Mouse (Mus musculus) thymus, postnatal 14 days (tissue): Measurements from ENCODE around the gene Rap1a.

ENCODE experiments used
- DNase-seq: peaks from one replicate; pipeline ENCODE4 v3.0.0; 2021

The Rap1a gene

DNA sequence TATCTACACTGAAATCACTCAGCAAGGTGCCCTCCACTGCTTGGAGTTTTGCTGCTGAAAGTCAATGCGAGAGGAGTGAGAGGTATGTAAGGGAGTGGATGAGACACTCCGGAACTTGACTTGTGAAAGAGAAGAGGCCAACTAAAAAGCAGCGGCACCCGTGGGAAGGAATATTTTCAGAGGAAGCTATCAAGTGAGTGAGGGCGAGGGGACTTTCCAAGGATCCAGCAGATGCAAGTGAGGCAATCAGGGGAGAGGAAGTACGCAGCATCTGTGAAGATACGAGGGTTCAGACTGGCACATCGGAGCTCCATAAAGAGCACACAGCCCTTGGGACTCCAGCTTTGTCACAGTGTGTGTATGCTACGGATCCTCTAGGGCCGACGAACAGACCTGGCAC lies 2.5 kb upstream of the Rap1a start:
- no peak for DNase-seq

DNA sequence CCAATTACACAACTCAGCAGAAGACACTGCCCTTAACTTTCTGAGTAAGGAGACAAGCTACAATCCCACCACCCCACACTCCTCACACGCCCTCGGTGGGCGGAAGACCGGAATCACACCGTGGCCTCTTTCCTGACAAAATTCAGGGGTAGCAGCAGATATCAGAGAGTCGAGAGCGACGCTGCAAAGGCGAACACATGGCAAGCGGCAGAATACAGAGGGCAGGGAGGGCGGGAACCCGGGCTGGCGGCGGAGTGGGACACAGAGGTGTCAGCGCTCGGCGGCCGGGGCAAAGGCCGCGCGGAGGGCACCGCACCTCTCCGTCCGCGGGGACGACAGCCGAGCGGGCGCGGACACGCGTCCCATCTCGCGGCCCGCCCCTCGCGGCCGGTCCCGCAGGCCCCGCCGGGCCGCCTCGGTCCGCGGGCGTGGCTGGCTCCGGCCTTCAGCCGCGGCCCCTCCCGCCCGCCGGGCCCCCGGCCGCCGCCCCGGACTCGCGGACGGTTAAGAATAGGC lies 403 bp downstream of the Rap1a start:
- DNase-seq: peak; percentile 67

DNA sequence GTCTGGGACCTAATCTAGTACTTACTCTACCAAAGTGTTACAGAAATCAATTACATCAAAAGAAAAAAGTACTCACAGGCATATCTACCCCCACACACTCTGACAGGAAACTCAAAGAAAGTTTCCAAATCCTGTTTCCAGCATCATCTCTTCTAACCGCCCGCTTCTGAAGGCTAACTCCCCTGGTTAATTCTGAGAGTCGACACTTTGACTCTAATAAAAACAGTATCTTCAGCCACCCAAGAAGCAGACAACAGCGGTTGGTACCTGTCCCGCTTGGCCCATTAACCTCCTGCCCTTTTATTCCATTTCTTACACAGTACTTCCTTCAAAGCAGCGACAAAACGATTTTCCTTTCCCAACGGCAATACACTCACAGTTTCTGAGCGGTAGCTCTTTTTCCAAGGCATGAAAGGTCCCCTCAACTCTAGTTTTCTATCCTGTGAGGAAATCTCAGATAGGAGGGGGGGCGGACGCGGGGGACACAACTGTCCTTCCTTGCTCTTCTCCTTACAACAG lies 921 bp downstream of the Rap1a start:
- peak; percentile 45 for DNase-seq

DNA sequence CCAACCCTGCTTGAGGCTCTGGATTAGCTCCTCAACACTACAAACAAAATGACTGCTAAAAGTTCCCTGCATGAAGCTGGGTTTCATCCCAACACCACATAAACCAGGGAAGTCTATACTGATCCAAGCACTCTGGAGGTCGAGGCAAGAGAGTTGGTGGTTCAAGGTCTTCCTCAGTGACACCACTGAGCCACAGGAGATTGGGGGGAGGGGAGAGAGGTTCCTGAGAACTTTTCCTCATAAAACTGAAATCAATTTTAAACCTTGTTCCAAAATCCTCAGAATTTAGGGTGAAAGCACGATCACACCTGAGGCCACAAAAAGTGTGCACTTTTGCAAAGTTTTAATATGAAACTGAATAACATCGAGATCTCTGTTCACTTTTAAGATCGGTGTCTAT lies 1.8 kb downstream of the Rap1a start:
- no peak for DNase-seq

DNA sequence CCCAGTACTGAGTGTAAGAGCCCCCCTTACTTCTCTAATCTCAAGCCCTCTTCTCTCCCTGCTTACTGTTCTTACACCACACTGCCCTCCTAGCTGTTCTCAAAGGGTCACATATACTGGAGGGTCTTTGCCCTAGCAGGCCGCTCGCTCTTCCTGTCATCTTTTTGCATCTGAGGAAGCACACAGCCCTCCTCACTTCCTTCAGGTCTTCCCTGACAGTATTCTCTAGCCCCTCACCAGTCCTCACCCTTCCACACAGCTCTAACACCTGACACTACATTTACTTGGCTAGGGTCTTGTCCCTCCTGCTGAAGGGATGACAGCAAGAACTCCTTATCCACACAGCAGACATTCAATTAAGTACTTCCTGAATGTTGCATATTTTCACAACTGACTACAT lies 2.4 kb downstream of the Rap1a start:
- peak; percentile 30 for DNase-seq

DNA sequence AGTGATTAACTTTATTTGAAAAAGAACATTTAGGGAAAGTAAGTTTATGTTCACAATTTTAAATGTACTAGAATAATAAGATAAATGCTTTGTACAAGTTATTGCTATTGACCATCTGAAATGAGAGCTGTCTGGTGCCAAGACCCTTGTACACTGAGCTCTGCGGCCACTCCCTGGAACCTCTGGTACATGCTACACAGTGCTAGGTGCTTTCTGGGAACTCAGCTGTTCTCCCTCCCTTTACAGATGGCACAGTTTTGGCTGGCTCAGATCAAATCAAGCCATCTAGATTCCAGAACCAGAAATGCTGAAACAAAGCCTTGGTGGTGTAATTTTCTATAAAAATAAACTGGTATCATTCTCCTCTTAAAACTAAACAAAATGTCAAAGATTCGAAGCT lies 3.7 kb downstream of the Rap1a start:
- DNase-seq: no peak

DNA sequence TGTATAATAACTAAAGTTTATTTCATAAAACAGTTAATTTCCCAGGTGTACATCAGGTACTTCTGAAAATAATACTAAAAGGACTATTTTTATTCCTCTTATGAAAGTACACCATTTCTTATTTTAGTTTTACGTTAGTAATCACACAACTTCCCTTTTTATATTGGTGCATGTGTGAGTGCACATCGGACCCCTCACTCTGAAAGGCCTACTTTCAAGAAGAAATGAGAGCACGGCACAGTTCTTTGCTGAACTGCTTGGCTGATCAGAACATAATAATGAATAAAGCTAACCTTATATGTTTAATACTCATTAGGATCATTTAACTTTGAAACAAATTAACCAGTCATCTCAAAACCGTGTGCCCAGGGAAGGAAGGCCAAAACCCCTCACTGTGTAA lies 4.4 kb downstream of the Rap1a start:
- DNase-seq: no peak

DNA sequence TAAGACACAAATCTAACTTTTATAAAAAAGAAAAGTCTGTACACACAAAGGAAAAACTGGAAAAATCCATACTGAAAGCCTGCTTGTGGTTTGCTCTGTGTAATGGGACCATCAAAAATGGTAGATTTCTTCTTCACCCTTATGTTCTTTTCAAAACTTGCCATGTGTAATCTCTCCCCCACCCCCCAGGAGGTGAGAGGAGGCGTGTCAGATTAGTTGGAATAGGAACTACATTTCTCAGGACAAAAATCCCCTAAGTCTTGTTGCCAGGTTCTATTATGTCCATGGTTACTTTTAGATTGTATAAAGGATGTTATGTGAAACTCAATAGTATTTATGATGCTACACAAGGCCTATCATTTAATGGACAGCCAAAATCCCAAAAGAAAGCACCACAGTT lies 6.8 kb downstream of the Rap1a start:
- no peak for DNase-seq

DNA sequence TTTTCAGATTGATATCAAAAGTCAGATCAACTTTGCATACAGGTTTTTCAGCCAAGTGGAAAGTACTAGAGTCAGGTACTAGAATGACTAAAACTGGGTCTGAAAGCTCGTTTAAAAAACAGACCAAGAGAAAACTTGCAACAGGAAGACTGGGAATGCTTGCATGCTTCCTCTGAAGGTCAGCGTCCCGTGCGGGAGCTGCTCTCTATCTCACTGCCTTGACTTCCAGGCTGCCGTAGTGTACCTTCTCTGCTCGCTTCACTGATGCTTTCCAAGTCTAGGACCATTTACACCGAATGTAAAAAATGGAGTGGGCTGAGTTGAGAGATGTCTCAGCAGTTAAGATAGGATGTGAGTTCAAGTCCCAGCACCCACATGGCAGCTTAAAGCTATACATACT lies 8.8 kb downstream of the Rap1a start:
- no peak for DNase-seq

DNA sequence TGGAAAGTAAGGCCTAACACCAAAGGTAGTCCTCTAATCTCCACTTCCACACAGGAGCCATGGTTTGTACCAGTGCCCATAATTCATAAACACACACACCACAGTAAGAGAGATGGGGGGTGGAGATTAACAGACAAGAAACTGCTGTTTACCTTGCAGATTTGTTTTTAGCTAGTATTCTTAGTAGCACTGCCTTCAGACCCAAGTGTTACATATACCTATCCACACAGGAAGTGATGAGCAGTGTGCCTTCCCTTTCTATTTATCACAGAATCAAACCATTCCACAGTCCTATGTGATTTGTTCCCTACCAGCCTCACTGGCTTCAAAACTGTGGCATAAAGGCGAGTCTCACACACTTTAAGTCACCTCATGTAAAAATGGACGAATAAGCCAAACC lies 10.0 kb downstream of the Rap1a start:
- no peak for DNase-seq

DNA sequence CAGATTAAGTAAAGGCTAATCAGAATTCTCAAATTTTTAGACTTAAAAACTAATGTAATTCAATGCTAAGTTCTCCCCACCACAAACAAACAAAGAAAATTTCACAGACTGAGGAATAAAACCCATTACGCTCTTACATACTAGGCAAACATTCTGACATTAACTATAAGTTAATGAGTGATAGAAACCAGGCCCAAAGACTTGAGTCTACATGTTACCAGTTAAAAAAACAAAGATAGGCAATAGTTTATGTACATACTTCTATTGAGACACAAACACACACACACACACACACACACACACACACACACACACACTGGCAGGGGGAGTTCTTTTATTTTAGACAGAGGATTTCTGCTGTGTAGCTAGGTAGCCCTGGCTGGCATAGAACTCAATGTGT lies 10.8 kb downstream of the Rap1a start:
- no peak for DNase-seq

DNA sequence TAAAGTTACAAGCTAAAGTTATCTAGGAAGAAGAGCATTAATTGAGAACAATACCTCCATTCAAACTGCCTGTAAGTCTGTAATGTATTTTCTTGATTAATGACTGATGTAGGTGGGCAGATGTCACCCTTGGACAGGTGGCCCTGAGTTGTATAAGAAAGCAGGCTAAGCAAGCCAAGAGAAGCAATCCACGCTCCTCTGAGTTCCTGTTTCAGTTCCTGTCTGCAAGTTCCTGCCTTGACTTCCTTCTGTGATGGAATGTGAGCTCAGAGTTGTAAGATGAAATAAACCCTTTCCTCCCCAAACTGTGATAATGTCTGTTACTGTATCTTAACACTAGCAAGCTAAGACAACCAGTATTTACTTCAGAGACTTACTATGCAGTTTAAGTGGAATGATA lies 11.4 kb downstream of the Rap1a start:
- DNase-seq: no peak

DNA sequence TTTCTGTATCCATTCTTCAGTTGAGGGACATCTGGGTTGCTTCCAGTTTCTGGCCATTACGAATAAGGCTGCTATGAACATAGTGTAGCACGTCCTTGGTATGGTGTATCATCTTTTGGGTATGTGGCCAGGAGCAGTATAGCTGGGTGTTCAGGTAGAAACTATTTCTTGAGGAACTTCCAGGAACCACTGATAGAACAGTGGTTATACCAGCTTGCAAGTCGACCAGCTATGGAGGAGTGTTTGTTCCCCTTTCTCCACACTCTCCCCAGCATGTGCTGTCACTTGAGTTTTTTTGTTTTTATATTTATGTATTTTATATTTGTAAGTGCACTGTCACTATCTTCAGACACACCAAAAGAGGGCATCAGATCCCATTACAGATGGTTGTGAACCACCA lies 13.8 kb downstream of the Rap1a start:
- DNase-seq: no peak

DNA sequence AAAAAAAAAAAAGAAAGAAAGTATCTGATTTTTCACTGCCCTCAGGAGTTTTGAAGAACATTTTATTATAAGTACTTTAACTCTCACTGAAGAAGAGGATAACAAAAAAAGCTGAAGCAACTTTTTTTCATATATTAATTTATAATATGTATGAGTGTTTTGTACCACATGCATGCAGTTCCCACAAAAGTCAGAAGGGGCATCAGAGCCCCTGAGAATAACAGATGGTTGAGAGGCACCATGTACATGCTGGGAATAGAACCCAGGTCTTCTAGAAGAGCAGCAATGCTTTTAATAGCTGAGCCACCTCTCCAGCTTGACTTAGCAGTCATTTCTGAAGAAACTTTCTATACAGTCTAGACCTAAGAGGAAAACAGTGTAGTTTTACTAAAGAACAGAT lies 15.3 kb downstream of the Rap1a start:
- no peak for DNase-seq

DNA sequence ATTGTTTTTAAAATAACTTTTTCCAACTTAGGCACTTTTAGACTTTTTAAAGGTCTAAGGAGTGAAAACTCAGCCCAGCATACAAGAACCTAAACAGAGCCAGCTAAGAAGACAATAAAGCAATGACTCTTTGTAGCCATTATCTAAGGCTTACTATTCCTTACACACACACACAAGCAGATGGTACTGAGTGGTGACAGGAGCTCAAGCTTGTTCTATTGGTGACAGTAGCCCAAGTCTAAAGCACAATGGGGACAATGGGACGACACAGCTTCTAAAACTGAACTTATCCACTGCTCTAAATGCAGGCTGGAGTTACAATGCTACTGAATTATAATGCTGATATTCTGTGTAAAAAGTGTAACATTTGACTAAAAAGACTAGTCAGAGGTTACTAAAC lies 17.3 kb downstream of the Rap1a start:
- no peak for DNase-seq

DNA sequence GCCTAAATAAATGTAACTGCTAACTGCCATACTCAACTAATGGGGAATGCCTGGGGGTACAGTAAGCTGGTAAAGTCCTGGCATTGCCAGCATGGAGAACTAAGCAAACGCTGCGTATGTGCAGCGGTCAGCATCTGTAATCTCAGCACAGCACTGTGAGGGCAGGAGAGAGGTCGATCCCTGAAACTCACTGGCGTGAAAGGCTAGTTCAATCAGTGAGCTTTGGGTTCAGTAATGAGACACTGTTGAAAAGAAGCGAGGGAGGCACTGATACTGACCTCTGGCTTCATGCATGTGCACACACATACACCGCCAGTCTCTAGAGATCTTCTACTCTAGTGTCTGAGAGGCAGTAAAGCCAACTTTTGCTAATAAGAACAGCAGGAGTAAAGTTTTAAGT lies 18.7 kb downstream of the Rap1a start:
- no peak for DNase-seq

DNA sequence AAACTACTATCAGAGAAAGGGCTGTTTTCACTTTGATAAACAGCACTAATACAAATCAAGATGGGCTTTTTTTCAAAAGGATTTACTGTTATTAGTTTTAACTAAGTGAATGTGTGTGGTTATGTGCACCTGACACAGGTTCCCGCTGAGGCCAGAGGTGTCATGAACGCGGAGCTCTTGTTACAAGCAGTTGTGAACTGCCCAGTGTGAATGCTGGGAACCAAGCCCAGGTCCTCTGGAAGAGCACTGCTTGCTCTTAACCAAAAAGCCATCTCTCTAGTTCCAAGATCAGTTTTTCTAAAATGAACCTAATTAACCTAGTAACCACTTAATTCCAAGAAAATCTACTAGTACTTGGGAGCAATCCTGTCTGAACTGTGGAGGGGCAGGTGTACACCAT lies 23.1 kb downstream of the Rap1a start:
- DNase-seq: no peak

DNA sequence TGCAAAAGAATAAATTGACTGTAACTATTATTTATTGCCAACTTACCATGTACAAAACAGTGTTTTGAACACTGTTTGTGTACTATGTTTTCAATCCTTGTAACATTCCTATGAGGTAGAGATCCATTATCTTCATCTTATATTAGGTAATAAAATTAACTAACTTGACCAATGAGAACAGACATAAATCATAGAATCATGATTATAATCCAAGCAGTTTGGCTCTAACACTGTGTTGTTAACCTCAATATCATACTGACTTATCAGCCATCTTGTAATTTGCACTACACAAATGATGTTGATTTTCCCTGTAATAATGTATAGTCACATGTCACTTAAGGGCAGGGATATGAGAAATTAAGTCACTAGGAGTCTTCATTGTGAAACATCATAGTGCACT lies 26.6 kb downstream of the Rap1a start:
- DNase-seq: no peak

DNA sequence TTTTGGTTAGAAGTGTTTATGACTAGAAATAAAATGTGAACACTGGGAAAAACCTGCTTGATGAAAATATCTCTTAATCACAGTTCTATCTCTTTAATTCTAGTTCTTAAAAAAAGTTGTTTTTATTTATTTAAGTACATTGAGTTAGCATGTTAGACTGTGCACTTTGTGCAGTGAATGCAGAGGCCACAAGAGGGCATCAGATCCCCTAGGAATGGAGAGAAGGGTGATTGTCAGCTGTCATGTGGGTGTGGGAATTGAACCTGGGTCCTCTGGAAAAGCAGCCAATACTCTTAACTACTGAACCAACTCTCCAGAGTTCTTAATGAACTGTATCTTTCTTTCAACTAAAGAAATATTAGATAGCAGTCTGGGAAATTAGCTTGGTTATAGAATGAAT lies 29.6 kb downstream of the Rap1a start:
- peak; percentile 69 for DNase-seq

DNA sequence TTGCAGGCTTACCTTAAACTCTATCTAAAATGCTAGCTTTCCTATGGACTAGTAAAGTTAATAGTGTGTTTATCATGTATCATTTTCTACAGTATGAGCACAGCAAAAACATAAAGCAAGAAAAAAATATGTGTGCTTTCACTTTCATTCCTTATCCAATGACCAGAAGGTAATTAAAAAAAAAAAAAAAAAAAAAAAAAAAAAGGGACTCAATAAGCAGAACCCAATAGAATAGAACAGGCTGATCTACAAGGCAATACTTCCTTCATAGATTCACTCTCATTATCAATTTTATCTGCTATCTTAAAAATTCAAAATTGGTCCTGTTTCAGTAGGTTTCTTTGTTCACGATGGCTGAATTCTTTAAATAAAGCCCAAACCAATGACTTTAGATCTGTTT lies 30.3 kb downstream of the Rap1a start:
- DNase-seq: no peak

DNA sequence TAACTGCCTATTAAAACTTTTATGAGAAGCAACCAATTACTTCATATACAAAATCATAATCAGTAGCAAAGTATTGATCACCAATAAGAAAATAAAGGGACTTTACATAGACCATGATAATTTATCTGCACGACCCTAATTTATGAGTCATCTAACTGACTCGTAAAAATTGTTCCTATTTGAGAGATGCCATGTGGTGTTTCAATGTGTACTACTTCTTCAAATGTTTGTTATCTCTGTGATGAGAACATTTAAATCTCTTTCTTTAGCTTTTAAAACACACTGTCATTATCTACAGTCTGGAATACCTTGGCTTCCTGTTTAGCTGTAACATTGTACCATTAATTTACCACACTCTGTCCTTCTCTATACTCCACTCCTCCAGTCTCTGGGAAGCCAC lies 31.8 kb downstream of the Rap1a start:
- DNase-seq: no peak

DNA sequence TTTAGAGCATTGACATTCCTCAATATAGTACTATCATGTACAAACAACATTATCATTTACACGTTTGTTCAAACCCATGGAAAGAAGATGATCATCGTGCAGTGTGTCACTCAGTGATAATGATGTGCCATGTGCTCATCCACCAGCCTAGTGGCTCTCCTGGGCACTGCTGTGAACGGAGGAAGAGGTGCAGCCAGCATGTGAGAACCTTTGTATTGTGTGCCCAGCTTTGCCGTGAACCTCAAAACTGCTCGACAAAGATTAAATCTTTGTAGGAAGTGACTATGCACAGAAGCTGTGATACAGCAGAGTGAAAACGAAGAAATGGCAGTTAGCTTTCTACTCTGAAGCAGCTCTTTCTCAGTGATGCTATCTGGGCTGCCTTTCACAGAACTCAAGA lies 32.6 kb downstream of the Rap1a start:
- peak; percentile 54 for DNase-seq

DNA sequence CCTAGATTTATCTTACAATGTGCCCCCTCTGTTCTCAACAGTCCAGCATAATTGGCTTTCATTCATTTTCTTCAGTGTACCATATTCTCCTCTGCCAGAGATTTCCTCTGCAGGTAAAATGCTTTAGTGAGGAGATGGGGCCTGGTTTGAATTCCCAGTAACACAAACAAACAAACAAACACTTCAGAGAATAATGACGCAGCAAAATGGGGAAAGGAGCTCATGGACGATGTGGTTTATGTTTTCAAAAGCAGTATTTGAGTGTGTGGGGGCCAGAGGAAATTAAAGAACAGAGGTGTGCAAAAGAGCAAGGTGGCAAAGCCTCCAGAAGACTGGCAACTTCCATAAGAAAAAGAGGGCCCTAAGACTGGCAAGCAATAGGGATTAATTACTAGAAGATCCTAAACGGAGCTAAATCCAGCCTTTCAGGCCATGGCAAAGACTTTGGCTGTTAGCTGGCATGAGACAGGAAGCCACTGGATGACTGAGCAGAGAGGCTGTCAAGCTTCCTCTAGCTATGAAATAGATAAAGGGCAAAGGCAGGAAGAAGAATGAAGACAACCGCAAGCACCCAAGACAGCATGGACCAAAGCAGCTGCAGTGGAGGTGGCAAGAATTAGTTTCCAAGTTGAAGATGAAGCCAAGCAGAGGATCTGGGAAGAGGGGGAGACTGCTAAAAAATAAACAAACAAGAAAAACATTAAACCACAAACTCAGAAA lies 37.8 kb downstream of the Rap1a start:
- DNase-seq: peak; percentile 59

DNA sequence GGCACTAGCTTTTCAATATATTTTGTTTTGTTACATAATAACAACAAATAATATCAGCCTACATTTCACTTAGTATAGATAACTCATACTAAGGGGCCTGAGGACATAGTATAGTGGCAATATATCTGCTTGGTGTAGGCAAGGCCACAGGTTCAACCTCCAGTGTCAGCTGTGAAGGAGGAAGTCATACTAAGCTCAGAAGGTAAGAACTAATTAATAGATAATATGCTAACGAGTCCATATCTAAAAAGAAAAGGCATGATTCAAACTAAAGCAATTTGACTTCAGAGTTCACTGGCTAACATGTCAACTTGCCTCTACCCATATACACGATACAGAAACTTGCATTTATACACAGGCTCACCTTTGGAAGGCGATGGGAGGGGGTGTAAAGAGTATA lies 41.1 kb downstream of the Rap1a start:
- no peak for DNase-seq

DNA sequence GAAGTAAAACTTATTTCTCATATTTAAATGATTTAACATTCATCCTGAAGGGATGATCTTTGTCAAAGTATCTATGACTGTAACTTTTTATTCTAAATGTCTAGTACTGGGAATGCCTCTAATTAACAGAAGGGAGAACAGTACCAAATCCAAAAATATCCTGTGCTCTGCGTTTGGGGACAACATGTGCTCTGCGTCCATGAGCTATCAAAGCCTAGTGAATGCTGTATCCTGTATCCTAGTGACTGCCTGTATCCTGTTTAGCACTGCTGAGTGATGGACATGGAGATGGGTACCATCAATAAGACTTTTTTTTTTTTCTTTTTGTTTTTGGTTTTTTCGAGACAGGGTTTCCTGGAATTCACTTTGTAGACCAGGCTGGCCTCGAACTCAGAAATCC lies 42.5 kb downstream of the Rap1a start:
- no peak for DNase-seq
